Mouse (Mus musculus): Measurements from ENCODE around the gene Nol8.

- TF ChIP-seq CTCF (IDR thresholded peaks at IDR 0.05; ENCODE audit: low read depth, low read length) = no peak
- TF ChIP-seq TAL1 (conservative IDR thresholded peaks at IDR 0.05; ENCODE audit: low read depth, low read length) = no peak
- no peak for TF ChIP-seq GATA1 (IDR thresholded peaks at IDR 0.05; ENCODE audit: borderline replicate concordance, low read length)
Observed at GRCm38 (mm10) chr13:49684266-49684665, 31.4 kb downstream of the Nol8 start.

Measured in G1E (cell line).